Mouse (Mus musculus): Measurements from ENCODE around the gene Mup20.
"Not testable (repeated sequence)": the region's sequence is repeated elsewhere in the genome, so short reads cannot be mapped to it uniquely, and the experiment has no call there.

Gene Mup20

DNA sequence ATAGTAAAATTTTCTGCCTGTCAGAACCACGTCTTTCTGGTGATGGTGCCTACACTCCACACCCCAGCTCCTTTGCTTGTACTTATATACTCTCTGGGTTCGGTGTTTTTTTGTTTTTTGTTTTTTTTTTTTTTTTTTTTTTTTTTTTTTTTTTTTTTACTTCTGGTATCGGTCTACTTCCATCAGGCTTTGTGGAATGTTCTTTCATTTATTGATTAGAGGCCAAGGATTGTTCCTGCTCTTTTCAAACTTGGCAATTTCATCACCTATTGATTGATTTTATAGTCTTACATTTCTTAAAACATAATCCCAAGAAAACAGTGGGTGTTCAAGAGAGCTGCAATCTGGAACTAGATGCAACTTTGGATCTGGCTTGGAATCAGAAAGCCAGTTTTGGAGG is at the start of gene Mup20:
TSS of gene Mup20 (minus strand) at position 101 of the 400 bp plus-strand sequence.
- not testable (repeated sequence) for DNase-seq

- not testable (repeated sequence) for DNase-seq
Observed at GRCm38 (mm10) chr4:62103366-62103765, 49.4 kb upstream of the Mup20 start.

- DNase-seq, result no peak
Observed at GRCm38 (mm10) chr4:62087953-62088352, 34.0 kb upstream of the Mup20 start.

DNA sequence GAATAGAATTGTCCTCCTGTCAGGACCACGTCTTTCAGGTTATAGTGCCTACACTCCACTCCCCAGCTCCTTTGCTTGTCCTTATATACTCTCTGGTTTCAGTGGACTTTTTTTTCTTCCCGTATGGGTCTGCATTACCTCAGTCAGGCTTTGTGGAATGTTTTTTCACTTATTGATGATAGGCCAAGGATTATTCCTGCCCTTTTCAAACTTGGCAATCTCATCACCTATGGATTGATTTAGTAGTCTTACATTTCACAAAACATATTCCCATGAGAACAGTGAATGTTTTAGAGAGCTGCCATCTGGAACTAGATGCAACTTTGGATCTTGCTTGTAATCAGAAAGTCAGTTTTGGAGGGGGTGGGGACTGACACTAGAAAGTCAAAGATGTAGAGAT is 33.3 kb upstream of the Mup20 start, which contains the start of gene Mup3:
TSS of gene Mup3 (minus strand) at position 102 of the 400 bp plus-strand sequence.
- DNase-seq, result no peak

GRCm38 (mm10) chr4:62082755-62083154 is 28.8 kb upstream of the Mup20 start:
- no peak for DNase-seq

DNA sequence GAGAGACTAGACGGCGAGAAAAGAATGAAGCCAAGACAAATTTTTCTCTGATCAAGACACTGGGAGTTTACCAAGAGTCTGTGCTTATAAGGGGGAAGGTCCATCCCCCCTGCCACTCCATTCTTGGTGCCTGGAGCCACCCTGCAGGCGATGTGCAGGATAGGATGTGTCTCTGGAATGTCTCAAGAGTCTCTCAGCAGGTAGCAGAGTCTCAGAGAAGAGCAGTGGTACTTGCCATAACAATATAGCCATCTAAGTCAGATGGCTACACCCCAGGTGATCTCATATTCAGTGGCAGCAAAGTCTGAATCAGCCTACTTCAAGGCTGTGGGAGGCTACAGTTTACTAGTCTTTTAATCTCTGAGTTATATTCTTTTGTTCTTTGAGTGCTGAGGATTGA is 21.2 kb upstream of the Mup20 start:
- no peak for DNase-seq

DNA sequence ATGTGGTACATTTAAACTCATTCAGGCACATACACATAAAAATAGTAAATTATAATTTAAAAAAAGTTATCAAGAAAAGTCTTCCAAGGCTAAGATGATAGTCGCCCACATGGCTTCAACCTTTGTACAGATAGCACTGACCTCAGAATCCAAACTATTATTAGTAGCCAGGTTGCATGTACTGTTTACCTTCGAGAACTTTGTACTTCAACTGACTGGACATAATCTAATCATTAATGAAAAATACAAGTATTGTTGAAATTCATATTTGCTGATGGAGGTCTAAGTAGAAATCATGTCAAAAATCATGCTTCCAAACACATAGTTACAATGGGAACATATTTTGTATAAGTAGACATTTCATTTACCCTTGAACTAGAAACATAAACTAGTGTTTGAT is 822 bp upstream of the Mup20 start:
- not testable (repeated sequence) for DNase-seq

DNA sequence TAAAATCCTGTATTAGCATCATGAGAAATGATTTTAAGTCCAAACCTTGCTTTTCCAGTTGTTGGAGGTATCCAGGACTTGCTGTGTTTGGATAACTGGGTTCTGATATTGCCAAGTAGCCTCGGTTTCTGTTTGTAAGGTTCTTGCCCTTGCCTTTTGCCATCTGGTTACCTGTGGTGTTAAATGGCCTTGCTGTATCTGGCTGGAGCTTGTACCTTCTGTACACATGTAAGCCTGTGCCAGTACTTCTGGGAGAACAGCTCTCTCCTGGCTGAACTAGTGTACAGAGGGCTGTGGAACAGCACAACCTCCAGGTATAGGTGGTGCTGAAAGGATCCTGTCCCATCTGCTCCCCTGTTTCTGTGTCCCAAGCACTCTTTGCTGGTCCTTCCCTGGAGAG is 27.7 kb downstream of the Mup20 start:
- DNase-seq, result no peak

GRCm38 (mm10) chr4:62024256-62024959 is 29.6 kb downstream of the Mup20 start:
- DNase-seq, result no peak

- DNase-seq, result no peak
Observed at GRCm38 (mm10) chr4:62023646-62024045, 30.3 kb downstream of the Mup20 start.

DNA sequence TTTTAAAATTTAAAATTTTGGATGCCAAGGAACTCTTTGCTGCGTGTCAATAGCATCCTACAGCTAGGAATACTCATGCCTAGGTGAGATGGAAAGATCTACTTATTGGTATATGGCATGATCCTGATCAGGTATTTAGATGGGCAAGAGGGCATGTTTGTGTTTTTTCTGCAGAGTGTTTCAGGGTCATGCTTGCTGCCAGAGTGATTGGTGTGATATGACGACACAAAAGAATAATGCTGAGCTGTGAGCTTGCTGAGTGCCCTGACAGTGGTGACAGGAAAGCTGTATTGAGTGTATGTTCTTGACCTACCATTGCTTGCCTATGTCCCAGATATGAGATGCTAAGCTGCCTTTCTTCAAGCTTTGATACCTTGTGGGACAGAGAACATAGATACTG is 30.8 kb downstream of the Mup20 start:
- no peak for DNase-seq

DNA sequence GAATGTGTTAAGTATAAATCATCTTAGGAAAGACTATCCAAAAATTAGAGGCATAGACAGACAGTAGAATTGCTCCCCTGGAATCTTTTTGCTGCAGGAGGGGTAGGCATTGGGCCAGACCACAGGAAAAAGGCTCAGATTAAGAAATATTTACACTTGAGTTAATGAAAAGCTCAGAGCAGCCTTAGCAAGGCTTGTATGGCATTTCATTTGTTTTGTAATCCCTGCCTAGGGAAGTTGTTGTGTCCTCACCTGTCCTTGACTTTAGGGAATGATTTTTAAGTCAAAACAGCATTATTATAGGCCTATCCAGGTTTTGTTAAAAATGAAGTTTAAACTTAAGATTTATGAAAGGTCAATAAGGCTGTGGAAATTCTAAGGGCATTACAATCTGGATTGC is 33.4 kb downstream of the Mup20 start:
- not testable (repeated sequence) for DNase-seq
